Mouse (Mus musculus) layer of hippocampus, postnatal 10 days (tissue): ENCODE measurements at regions not wholly inside any gene's neighbourhood (a gene's known extent, or its start where the extent isn't known, plus 50 kb on each side); places are given as distances from the start of the nearest gene placed in this dataset.

Source experiments
- DNase-seq, 2 experiments: peaks; one replicate each; pipeline ENCODE4 v3.0.0; 2021; ENCODE audit warnings: low spot score in 2 of 2

DNA sequence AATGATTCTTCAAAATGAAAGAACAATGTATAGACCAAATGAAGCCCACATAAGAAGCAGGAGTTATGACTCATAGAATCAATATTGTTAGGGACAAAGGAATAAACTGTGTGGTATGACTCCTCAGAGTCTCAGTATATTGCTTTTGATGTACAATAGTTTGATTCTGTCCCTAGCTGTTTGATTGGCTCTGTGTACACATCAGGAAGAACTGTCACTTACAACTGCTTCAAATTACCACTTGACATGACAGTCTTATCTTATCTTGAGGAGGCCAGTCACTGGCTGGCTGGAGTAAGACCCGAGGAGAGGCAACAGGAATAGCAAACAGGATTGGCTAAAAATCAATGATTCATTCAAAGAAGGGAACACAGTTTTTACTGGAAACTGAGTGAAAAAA, 1333.5 kb upstream of the Gm38303 start:
- no peak for DNase-seq

- DNase-seq = no peak
Measured at GRCm38 (mm10) chr3:11639329-11639728, 1303.8 kb upstream of the Gm38303 start.

GRCm38 (mm10) chr3:11601496-11601895, 1266.0 kb upstream of the Gm38303 start:
- DNase-seq = peak; percentile 14 to 27

DNA sequence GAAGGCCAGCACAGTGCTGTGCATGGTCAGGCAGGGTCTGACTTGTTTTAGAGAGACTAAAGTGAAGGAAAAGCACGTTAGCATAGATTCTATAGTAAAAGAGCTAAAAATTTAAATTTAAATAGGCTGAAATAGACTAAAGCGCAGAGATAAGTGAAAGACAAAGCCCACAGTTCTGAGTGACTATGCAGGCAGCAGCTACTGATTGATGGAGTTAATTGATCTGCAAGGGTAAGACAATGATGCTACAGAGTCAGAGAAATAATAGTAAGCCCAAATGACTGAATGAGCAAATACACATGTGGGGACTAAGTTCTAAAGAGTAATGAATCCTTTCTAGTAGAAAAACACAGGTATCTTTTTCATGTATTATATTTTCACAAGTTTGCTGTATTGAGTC, 1228.4 kb upstream of the Gm38303 start:
- no peak for DNase-seq

- DNase-seq = no peak
Measured at GRCm38 (mm10) chr3:11562901-11563300, 1227.4 kb upstream of the Gm38303 start.
